In genomic region chr15:98809390-98809789, GRCm38 (mm10) we compare ENCODE assay signal across 8 mouse cellular contexts. TPM values are rescaled to one million over a fixed set of nuclear protein-coding genes. Genes with fewer than 3 reads are reported as not detected.
DNase-seq lines count a peak whose midpoint lies in the region; ATAC-seq and TF ChIP-seq lines count a peak whose summit lies in the region.

Gene Ddn, minus strand, starts transcription at chr15:98809490.

- peak within 1 kb of the TSS; percentile 76 for H3K9ac ChIP-seq in heart, embryonic 13.5 days
- 0 out of 2 replicates have a peak within 1 kb of the TSS, but pooled peaks have one; percentile 36 for H3K9ac ChIP-seq in limb, embryonic 14.5 days (ENCODE audit: low read depth, low read length, severe bottlenecking)

- WGBS in heart, embryonic 13.5 days, result 33% methylated on average over 3 of the region's 3 CpGs
- WGBS in hindbrain, embryonic 10.5 days, result 36% methylated on average over 3 of the region's 3 CpGs
- WGBS in limb, embryonic 14.5 days, result 36% methylated on average over 3 of the region's 3 CpGs

- no peak for TF ChIP-seq CTCF in E14TG2a.4 (conservative IDR thresholded peaks at IDR 0.05; ENCODE audit: low read length)

- H3K4me1 ChIP-seq in heart, embryonic 13.5 days, result peaks cover 51% of the 10 kb centered on the region
- H3K4me1 ChIP-seq in E14TG2a.4 (replicated peaks; ENCODE audit: low read depth, low read length), result peaks cover 58% of the 10 kb centered on the region
- peaks cover 50% of the 10 kb centered on the region for H3K4me1 ChIP-seq in hindbrain, embryonic 10.5 days (replicated peaks)
- peaks cover 21% of the 10 kb centered on the region for H3K4me1 ChIP-seq in limb, embryonic 14.5 days (ENCODE audit: control insufficient read depth, insufficient read depth, low read length)

- H3K27ac ChIP-seq in heart, embryonic 13.5 days (replicated peaks), result no peak within 1 kb of the TSS
- H3K27ac ChIP-seq in hindbrain, embryonic 10.5 days, result no peak within 1 kb of the TSS
- no peak within 1 kb of the TSS for H3K27ac ChIP-seq in limb, embryonic 14.5 days (replicated peaks; ENCODE audit: low read depth, low read length)

- intact Hi-C loops in heart, postnatal 36 days (cut with DNase I), result no loop called here

- TF ChIP-seq POLR2A in limb, embryonic 14.5 days (IDR thresholded peaks at IDR 0.05; ENCODE audit: borderline replicate concordance, extremely low read depth, insufficient read depth, insufficient read length), result no peak

- peak within 1 kb of the TSS; percentile 57 for H3K4me3 ChIP-seq in heart, embryonic 13.5 days
- H3K4me3 ChIP-seq in E14TG2a.4 (replicated peaks; ENCODE audit: low read length), result peak within 1 kb of the TSS; percentile 67
- peak within 1 kb of the TSS; percentile 54 for H3K4me3 ChIP-seq in hindbrain, embryonic 10.5 days
- H3K4me3 ChIP-seq in limb, embryonic 14.5 days (replicated peaks; ENCODE audit: low read length), result peak within 1 kb of the TSS; percentile 42

- H3K27me3 ChIP-seq in heart, embryonic 13.5 days (replicated peaks), result peaks cover 65% of the 10 kb centered on the region
- H3K27me3 ChIP-seq in E14TG2a.4 (ENCODE audit: insufficient read depth, low read length), result peaks cover 56% of the 10 kb centered on the region
- H3K27me3 ChIP-seq in hindbrain, embryonic 10.5 days (ENCODE audit: insufficient read depth, poor library complexity, severe bottlenecking), result peaks cover 69% of the 10 kb centered on the region
- H3K27me3 ChIP-seq in limb, embryonic 14.5 days (ENCODE audit: control insufficient read depth, insufficient read depth, low read length), result peaks cover 62% of the 10 kb centered on the region

- H3K9me3 ChIP-seq in heart, embryonic 13.5 days, result no peaks in the 10 kb centered on the region
- H3K9me3 ChIP-seq in E14TG2a.4 (ENCODE audit: low read length), result no peaks in the 10 kb centered on the region
- no peaks in the 10 kb centered on the region for H3K9me3 ChIP-seq in hindbrain, embryonic 10.5 days
- H3K9me3 ChIP-seq in limb, embryonic 14.5 days (ENCODE audit: control insufficient read depth, low read length), result no peaks in the 10 kb centered on the region

- H3K4me2 ChIP-seq in heart, embryonic 13.5 days, result peak within 1 kb of the TSS; percentile 77
- peak within 1 kb of the TSS; percentile 88 for H3K4me2 ChIP-seq in limb, embryonic 14.5 days (replicated peaks; ENCODE audit: low read depth, low read length, severe bottlenecking)

- H3K36me3 ChIP-seq in heart, embryonic 13.5 days, result peaks cover 39% of the 10 kb centered on the region
- H3K36me3 ChIP-seq in E14TG2a.4 (ENCODE audit: insufficient read depth, low read length), result peaks cover 30% of the 10 kb centered on the region
- H3K36me3 ChIP-seq in hindbrain, embryonic 10.5 days, result peaks cover 32% of the 10 kb centered on the region
- H3K36me3 ChIP-seq in limb, embryonic 14.5 days (ENCODE audit: control insufficient read depth, insufficient read depth, low read length), result peaks cover 26% of the 10 kb centered on the region

- no peak for DNase-seq in heart, postnatal 36 days
- no peak for DNase-seq in hindbrain, embryonic 10.5 days (ENCODE audit: low spot score)
- DNase-seq in limb, embryonic 14.5 days (ENCODE audit: low spot score), result no peak
- no peak for DNase-seq in natural killer cell, adult 2 months (ENCODE audit: low spot score in 2 of 2)
- no peak for DNase-seq in MN1 (ENCODE audit: low spot score)

- ATAC-seq in heart, embryonic 13.5 days (ENCODE audit: extremely low read depth, insufficient number of reproducible peaks, low FRiP score, low TSS enrichment), result no peak
- ATAC-seq in limb, embryonic 14.5 days (ENCODE audit: low FRiP score, low read depth), result no peak
- no peak for ATAC-seq in CD4-positive, CD25-positive, alpha-beta regulatory T cell, adult 4 months

RNA-seq across cellular contexts. Expression of gene Ddn, which starts in this region (rescaled TPM):
- polyA plus RNA-seq in heart, embryonic 13.5 days (2015; fragmentation: Nextera tagmentation; extraction: Ambion mirVana), result 0.09 and 0.16 TPM in 2 replicates
- under 1 TPM; 0.22 to 0.35 TPM for total RNA-seq in heart, postnatal 36 days (2021)
- polyA plus RNA-seq in hindbrain, embryonic 10.5 days (2016; fragmentation: Nextera tagmentation; extraction: Ambion mirVana), result 0.21 and 0.56 TPM in 2 replicates
- 0.44 and 0.59 TPM in 2 replicates for polyA plus RNA-seq in limb, embryonic 14.5 days (2012; rRNA removed)
- 0.14 TPM in 1 of 2 replicates, not detected in the other for polyA plus RNA-seq in limb, embryonic 14.5 days (2014; fragmentation: Nextera tagmentation; extraction: Ambion mirVana)
- polyA plus RNA-seq in CD4-positive, CD25-positive, alpha-beta regulatory T cell, adult 4 months (2017; shearing (Covaris generic)), result not detected
